In the genomic region with DNA sequence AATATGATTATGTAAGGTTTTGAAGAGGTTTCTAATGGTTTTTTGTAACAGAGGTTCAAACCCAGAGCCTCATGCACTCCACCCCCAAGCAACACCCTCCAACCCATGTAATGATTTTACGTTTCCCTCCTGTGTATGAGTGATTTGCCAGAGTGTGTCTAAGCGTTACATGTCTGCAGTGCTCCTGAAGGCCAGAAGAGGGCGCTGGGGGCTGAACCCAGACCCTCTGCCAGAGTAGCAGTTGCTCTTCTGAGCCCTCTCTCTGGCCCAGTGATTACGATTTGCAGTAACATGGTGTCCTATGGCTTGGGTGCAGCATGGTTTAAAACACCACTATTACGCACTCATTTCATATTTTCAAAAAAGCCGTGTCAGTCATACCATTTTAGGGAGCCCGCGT, we compare ENCODE assay signal across 10 mouse cellular contexts. TPM values are rescaled to one million over a fixed set of nuclear protein-coding genes. Genes with fewer than 3 reads are reported as not detected.
DNase-seq lines count a peak whose midpoint lies in the region; TF ChIP-seq lines count a peak whose summit lies in the region.
"Had no signal": no experiment of that assay in that cellular context is flagged by ENCODE, and none has a peak within 500 bp of the region (broad histone marks: within the 10 kb centered on the region; RNA-seq: fewer than 3 reads in every experiment).

No protein-coding gene starts in this region.

- no peak overlapping the region for H3K4me3 ChIP-seq in cerebellum, adult 2 months (replicated peaks; ENCODE audit: insufficient read depth, low read depth, low read length)
- H3K4me3 ChIP-seq in left cerebral cortex, adult 2 months = no peak overlapping the region
- H3K4me3 ChIP-seq in ES-E14 (ENCODE audit: insufficient read depth in 1 of 2, low read depth in 1 of 2, low read length in 2 of 2, poor library complexity in 1 of 2, severe bottlenecking in 1 of 2) = no peak overlapping the region
- H3K4me3 ChIP-seq: limb, embryonic 13.5 days had no signal

- H3K27me3 ChIP-seq in cerebellum, adult 2 months (ENCODE audit: control insufficient read depth, insufficient read depth, low read length) = no peaks in the 10 kb centered on the region
- H3K27me3 ChIP-seq: limb, embryonic 13.5 days had no signal

- intact Hi-C loops in left cerebral cortex, adult 2 months (cut with DNase I) = loop anchor here (2.0 to 5.0 kb wide), 2 partner anchors 219 to 238 kb away; no protein-coding TSS in a partner anchor

- no peaks in the 10 kb centered on the region for H3K4me1 ChIP-seq in cerebellum, adult 2 months (ENCODE audit: control insufficient read depth, insufficient read depth, low read length)
- peaks cover 0 to 2% of the 10 kb centered on the region in 2 experiments; a peak in 1 of 4 replicates for H3K4me1 ChIP-seq in ES-E14 (ENCODE audit: control insufficient read depth in 2 of 2, insufficient read depth in 2 of 2, low read length in 2 of 2, poor library complexity in 1 of 2)
- H3K4me1 ChIP-seq: limb, embryonic 13.5 days had no signal

- in situ Hi-C loops in ES-E14 (cut with MboI; ENCODE audit: low sequenced_read_pairs in 2 of 2, unreplicated experiment in 2 of 2) = no loop called here

- no peak overlapping the region for H3K9ac ChIP-seq in ES-E14 (ENCODE audit: insufficient read depth, low read depth, low read length, poor library complexity, severe bottlenecking)
- H3K9ac ChIP-seq: limb, embryonic 13.5 days had no signal

- H3K9me3 ChIP-seq in ES-E14 (ENCODE audit: control insufficient read depth, insufficient read depth, low read depth, low read length) = no peaks in the 10 kb centered on the region
- H3K9me3 ChIP-seq: limb, embryonic 13.5 days had no signal

- TF ChIP-seq POLR2A in cerebellum, adult 2 months (IDR thresholded peaks at IDR 0.05; ENCODE audit: borderline replicate concordance, insufficient read depth, low read length) = no peak

- DNase-seq in cerebellum, adult 2 months = peak in 1 of 2 experiments; percentile 38
- DNase-seq in cerebellum, adult 8-10 months = no peak
- DNase-seq in left cerebral cortex, adult 2 months (ENCODE audit: extremely low spot score in 1 of 2, low spot score in 2 of 2) = no peak
- DNase-seq in left cerebral cortex, adult 9 months (ENCODE audit: low spot score in 2 of 2) = no peak
- peak; percentile 34 for DNase-seq in ES-E14 (ENCODE audit: low read depth, low spot score)
- peak; percentile 33 for DNase-seq in lung, postnatal 36 days
- DNase-seq in right cerebral cortex, postnatal 36 days (ENCODE audit: low spot score in 2 of 2) = no peak
- no peak for DNase-seq in left cerebral cortex, adult 11 months (ENCODE audit: low spot score)

- H3K36me3 ChIP-seq in ES-E14 (ENCODE audit: control insufficient read depth, insufficient read depth, low read length, poor library complexity, severe bottlenecking) = no peaks in the 10 kb centered on the region
- H3K36me3 ChIP-seq: limb, embryonic 13.5 days had no signal

- H3K27ac ChIP-seq in cerebellum, adult 2 months (ENCODE audit: insufficient read depth, low read length) = no peak overlapping the region
- H3K27ac ChIP-seq in left cerebral cortex, adult 2 months = no peak overlapping the region
- no peak overlapping the region for H3K27ac ChIP-seq in ES-E14 (ENCODE audit: insufficient read depth, low read depth, low read length, poor library complexity, severe bottlenecking)
- H3K27ac ChIP-seq: limb, embryonic 13.5 days had no signal

- 68% methylated on average over 8 of the region's 8 CpGs for WGBS in cerebellum, adult 2 months

- peak; percentile 59 for TF ChIP-seq CTCF in cerebellum, adult 2 months (IDR thresholded peaks at IDR 0.05; ENCODE audit: borderline replicate concordance, insufficient read depth, low read depth, low read length)
- TF ChIP-seq CTCF in left cerebral cortex, adult 2 months (IDR thresholded peaks at IDR 0.05) = peak; percentile 57

TF ChIP-seq in ES-E14, 5 proteins besides CTCF, POLR2A, EP300 and RAD21:
- TF ChIP-seq ZNF384 (IDR thresholded peaks at IDR 0.05; ENCODE audit: low read depth, low read length) (no peak), ZC3H11A (IDR thresholded peaks at IDR 0.05; ENCODE audit: borderline replicate concordance, low read depth, low read length) (no peak), CHD2 (IDR thresholded peaks at IDR 0.05; ENCODE audit: low read depth, low read length) (no peak), HCFC1 (IDR thresholded peaks at IDR 0.05; ENCODE audit: borderline replicate concordance, insufficient read depth, low read length) (no peak), MAFK (IDR thresholded peaks at IDR 0.05; ENCODE audit: insufficient read depth, low read depth, low read length) (no peak)

RNA-seq across cellular contexts. Expression of gene Rnps1, which starts 23.2 kb away (rescaled TPM):
- polyA plus RNA-seq in cerebellum, adult 2 months (2012; rRNA removed) = 254 and 263 TPM in 2 replicates
- 100 to 1,000 TPM; 131 to 142 TPM for total RNA-seq in left cerebral cortex, adult 2 months (2021)
- 107 and 138 TPM in 2 replicates for total RNA-seq in ES-E14 (2012; rRNA removed)

RNA-seq across cellular contexts. Expression of gene Eci1, which starts 35.3 kb away (rescaled TPM):
- 77.3 and 78.6 TPM in 2 replicates for polyA plus RNA-seq in cerebellum, adult 2 months (2012; rRNA removed)
- total RNA-seq in left cerebral cortex, adult 2 months (2021) = 10 to 100 TPM; 24.4 to 26.2 TPM
- 38.0 and 42.9 TPM in 2 replicates for total RNA-seq in ES-E14 (2012; rRNA removed)

RNA-seq across cellular contexts. Expression of gene Abca3, which starts 39.4 kb away (rescaled TPM):
- 57.0 and 58.6 TPM in 2 replicates for polyA plus RNA-seq in cerebellum, adult 2 months (2012; rRNA removed)
- 10 to 100 TPM; 76.7 to 78.5 TPM for total RNA-seq in left cerebral cortex, adult 2 months (2021)
- 10.8 and 11.5 TPM in 2 replicates for total RNA-seq in ES-E14 (2012; rRNA removed)

RNA-seq across cellular contexts. Expression of gene Abca17, which starts 40.3 kb away (rescaled TPM):
- 0.22 and 0.31 TPM in 2 replicates for polyA plus RNA-seq in cerebellum, adult 2 months (2012; rRNA removed)
- 1 to 10 TPM; 1.3 to 1.7 TPM for total RNA-seq in left cerebral cortex, adult 2 months (2021)
- total RNA-seq in ES-E14 (2012; rRNA removed) = not detected in 2 replicates
- polyA plus RNA-seq: heart, embryonic 16.5 days; limb, embryonic 13.5 days had no signal

RNA-seq across cellular contexts. Expression of gene Dnase1l2, which starts 51.8 kb away (rescaled TPM):
- 22.3 and 22.7 TPM in 2 replicates for polyA plus RNA-seq in cerebellum, adult 2 months (2012; rRNA removed)
- 10 to 100 TPM in 1 of 2 experiments, 1 to 10 TPM in 1; 6.8 to 14.8 TPM for total RNA-seq in left cerebral cortex, adult 2 months (2021)
- 1.2 and 1.8 TPM in 2 replicates for total RNA-seq in ES-E14 (2012; rRNA removed)

Comparison
In these comparisons a context has a peak if more than half of its experiments do, and no peak if none do; other contexts are left out.
1. DNase-seq: peak in ES-E14 (single experiment) and lung, postnatal 36 days (single experiment); none in cerebellum, adult 8-10 months (single experiment), left cerebral cortex, adult 2 months (0 of 2), left cerebral cortex, adult 9 months (0 of 2), right cerebral cortex, postnatal 36 days (0 of 2) and left cerebral cortex, adult 11 months (single experiment).